Mouse (Mus musculus) Muller cell, postnatal 12 days (primary cell): Measurements from ENCODE around the gene Fgfr2.

Experiments used
- DNase-seq: peaks from one replicate; pipeline ENCODE4 v3.0.0-alpha.2; 2015; ENCODE audit errors: inconsistent ontology term

Fgfr2 gene

GRCm38 (mm10) chr7:132775922-132776321 is 347.2 kb downstream of the Fgfr2 start:
- DNase-seq, result no peak

GRCm38 (mm10) chr7:132775333-132775732 is 347.8 kb downstream of the Fgfr2 start:
- no peak for DNase-seq

- DNase-seq, result no peak
These were observed 350.0 kb downstream of the Fgfr2 start for GRCm38 (mm10) chr7:132773011-132773705.

GRCm38 (mm10) chr7:132772440-132772839 is 350.7 kb downstream of the Fgfr2 start:
- DNase-seq, result no peak

- no peak for DNase-seq
These were observed 354.4 kb downstream of the Fgfr2 start for GRCm38 (mm10) chr7:132768498-132769344.

GRCm38 (mm10) chr7:132767999-132768370 is 355.2 kb downstream of the Fgfr2 start:
- no peak for DNase-seq

GRCm38 (mm10) chr7:132767233-132767998 is 355.7 kb downstream of the Fgfr2 start:
- no peak for DNase-seq

- DNase-seq, result no peak
These were observed 356.8 kb downstream of the Fgfr2 start for GRCm38 (mm10) chr7:132766235-132766871.

GRCm38 (mm10) chr7:132765629-132766186 is 357.4 kb downstream of the Fgfr2 start:
- DNase-seq, result no peak

- DNase-seq, result no peak
These were observed 358.2 kb downstream of the Fgfr2 start for GRCm38 (mm10) chr7:132764896-132765491.

GRCm38 (mm10) chr7:132764314-132764713 is 358.8 kb downstream of the Fgfr2 start:
- no peak for DNase-seq

- no peak for DNase-seq
These were observed 359.2 kb downstream of the Fgfr2 start for GRCm38 (mm10) chr7:132763911-132764310.

GRCm38 (mm10) chr7:132763351-132763750 is 359.8 kb downstream of the Fgfr2 start:
- no peak for DNase-seq

GRCm38 (mm10) chr7:132761409-132761808 is 361.7 kb downstream of the Fgfr2 start:
- DNase-seq, result no peak

GRCm38 (mm10) chr7:132760589-132761180 is 362.5 kb downstream of the Fgfr2 start:
- no peak for DNase-seq

- DNase-seq, result no peak
These were observed 363.2 kb downstream of the Fgfr2 start for GRCm38 (mm10) chr7:132759926-132760325.

- DNase-seq, result no peak
These were observed 363.7 kb downstream of the Fgfr2 start for GRCm38 (mm10) chr7:132759405-132759891.

- no peak for DNase-seq
These were observed 364.3 kb downstream of the Fgfr2 start for GRCm38 (mm10) chr7:132758875-132759274.

GRCm38 (mm10) chr7:132756325-132756724 is 366.8 kb downstream of the Fgfr2 start:
- no peak for DNase-seq

- DNase-seq, result peak; percentile 54
These were observed 368.8 kb downstream of the Fgfr2 start for GRCm38 (mm10) chr7:132754389-132754750.
